Mouse (Mus musculus) left cerebral cortex, adult 9 months (tissue): ENCODE measurements around the gene Spsb4.

Experiments used
- DNase-seq, 2 experiments: peaks; one replicate each; pipeline ENCODE4 v3.0.0; 2022; ENCODE audit warnings: low spot score in 2 of 2

Gene Spsb4

GRCm38 (mm10) chr9:96896690-96897089 lies 122.0 kb downstream of the Spsb4 start:
- no peak for DNase-seq

GRCm38 (mm10) chr9:96893582-96893981 lies 125.1 kb downstream of the Spsb4 start:
- DNase-seq = no peak
